Mouse (Mus musculus): ENCODE measurements at regions not wholly inside any gene's neighbourhood (a gene's known extent, or its start where the extent isn't known, plus 50 kb on each side); places are given as distances from the start of the nearest gene placed in this dataset.

DNA sequence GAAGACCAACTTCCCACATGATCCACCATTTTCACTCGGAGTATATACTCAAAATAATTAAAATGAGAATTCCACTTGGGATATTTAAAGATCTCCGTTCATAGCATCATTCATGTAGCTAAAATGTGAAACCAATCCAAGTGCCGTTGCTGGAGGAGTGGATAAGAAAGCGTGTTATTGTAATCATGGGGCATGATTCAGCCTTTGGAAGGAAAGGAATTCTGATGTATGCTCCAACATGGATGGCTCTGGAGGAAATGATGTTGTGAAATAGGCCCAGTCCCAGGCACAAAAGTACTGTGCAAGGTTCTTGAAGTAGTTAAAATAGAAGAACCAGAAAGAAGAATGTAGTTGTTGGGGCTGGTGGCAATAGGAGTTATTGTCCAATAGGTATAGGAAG, 64.7 kb upstream of the Rbms1 start:
- no peak for DNase-seq (ENCODE audit: low spot score)
- Histone ChIP-seq H3K4me3 (ENCODE audit: low read depth, low read length) (no peak overlapping the region), H3K9ac (ENCODE audit: low read depth, low read length) (no peak overlapping the region), H3K4me2 (ENCODE audit: low read depth, low read length) (no peak overlapping the region), H3K4me1 (ENCODE audit: control insufficient read depth, insufficient read depth, low read length) (peaks cover 7% of the 10 kb centered on the region), H3K36me3 (ENCODE audit: control insufficient read depth, insufficient read depth, low read length) (no peaks in the 10 kb centered on the region), H3K9me3 (ENCODE audit: control insufficient read depth, low read length) (no peaks in the 10 kb centered on the region), H3K27me3 (replicated peaks; ENCODE audit: control insufficient read depth, insufficient read depth, low read length) (no peaks in the 10 kb centered on the region), H3K27ac (replicated peaks; ENCODE audit: low read depth, low read length) (no peak overlapping the region)
- 81% methylated on average over 4 of the region's 4 CpGs for WGBS
- ATAC-seq (ENCODE audit: low read depth), result no peak

DNA sequence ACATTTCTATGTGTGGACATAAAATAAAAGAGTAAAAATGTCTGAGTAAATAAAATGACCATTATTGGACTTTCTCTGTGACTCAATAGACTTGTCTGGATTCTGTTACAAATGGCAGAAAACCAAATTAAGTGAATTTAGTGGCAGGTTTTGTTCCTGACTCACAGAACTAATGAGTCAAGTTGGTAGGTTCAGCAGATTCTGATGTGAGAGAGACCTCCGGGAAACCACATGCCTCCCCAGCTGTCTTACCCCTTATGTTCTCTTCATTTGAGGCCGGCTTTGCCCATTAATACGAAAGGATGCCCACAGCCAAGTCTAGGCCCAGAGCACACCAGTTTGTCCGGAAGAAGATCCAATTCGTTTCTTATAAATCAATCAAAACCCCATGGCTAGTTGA, 59.4 kb upstream of the Rbms1 start:
- 88% methylated on average over 5 of the region's 5 CpGs for WGBS
- H3K9ac ChIP-seq (ENCODE audit: low read depth, low read length), result no peak overlapping the region
- DNase-seq (ENCODE audit: low spot score) (no peak), ATAC-seq (ENCODE audit: low read depth) (no peak)
- H3K27ac ChIP-seq (replicated peaks; ENCODE audit: low read depth, low read length), result no peak overlapping the region
- no peaks in the 10 kb centered on the region for H3K27me3 ChIP-seq (replicated peaks; ENCODE audit: control insufficient read depth, insufficient read depth, low read length)
- H3K4me2 ChIP-seq (ENCODE audit: low read depth, low read length), result no peak overlapping the region
- H3K4me1 ChIP-seq (ENCODE audit: control insufficient read depth, insufficient read depth, low read length), result no peaks in the 10 kb centered on the region
- 0 out of 2 replicates have a peak, but pooled peaks cover 4% of the 10 kb centered on the region for H3K9me3 ChIP-seq (ENCODE audit: control insufficient read depth, low read length)
- no peak overlapping the region for H3K4me3 ChIP-seq (ENCODE audit: low read depth, low read length)
- H3K36me3 ChIP-seq (ENCODE audit: control insufficient read depth, insufficient read depth, low read length), result no peaks in the 10 kb centered on the region

- H3K4me1 ChIP-seq (ENCODE audit: control insufficient read depth, insufficient read depth, low read length), result no peaks in the 10 kb centered on the region
- ATAC-seq (ENCODE audit: low read depth) (no peak), DNase-seq (ENCODE audit: low spot score) (no peak)
- no peak overlapping the region for H3K4me3 ChIP-seq (ENCODE audit: low read depth, low read length)
- H3K9me3 ChIP-seq (ENCODE audit: control insufficient read depth, low read length), result 0 out of 2 replicates have a peak, but pooled peaks cover 4% of the 10 kb centered on the region
- H3K9ac ChIP-seq (ENCODE audit: low read depth, low read length), result no peak overlapping the region
- H3K36me3 ChIP-seq (ENCODE audit: control insufficient read depth, insufficient read depth, low read length), result no peaks in the 10 kb centered on the region
- no peaks in the 10 kb centered on the region for H3K27me3 ChIP-seq (replicated peaks; ENCODE audit: control insufficient read depth, insufficient read depth, low read length)
- 73% methylated on average over 4 of the region's 4 CpGs for WGBS
- H3K27ac ChIP-seq (replicated peaks; ENCODE audit: low read depth, low read length), result no peak overlapping the region
- H3K4me2 ChIP-seq (ENCODE audit: low read depth, low read length), result no peak overlapping the region
These were observed 57.8 kb upstream of the Rbms1 start for GRCm38 (mm10) chr2:61020791-61021190.

DNA sequence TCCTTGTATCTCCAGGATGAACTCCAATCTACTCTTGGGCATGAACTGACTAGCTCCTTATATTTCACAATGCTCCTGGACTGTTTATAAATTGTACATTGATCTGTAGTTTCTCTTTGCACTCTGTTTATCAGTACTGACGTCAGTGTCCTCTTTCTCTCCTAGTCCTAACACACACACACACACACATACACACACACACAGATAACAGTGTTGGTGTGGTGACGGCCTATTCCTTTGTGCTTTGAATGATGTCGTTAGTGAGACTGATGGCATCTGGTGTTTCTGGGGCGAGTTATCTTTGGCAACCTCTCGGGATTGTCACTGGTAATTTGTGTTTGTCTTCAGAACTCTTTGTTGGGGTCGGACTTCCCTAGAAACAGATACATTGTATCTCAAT, 50.0 kb upstream of the Rbms1 start:
- no peak for ATAC-seq (ENCODE audit: low read depth)
- H3K4me3 ChIP-seq (ENCODE audit: low read depth, low read length), result no peak overlapping the region
- no peak overlapping the region for H3K4me2 ChIP-seq (ENCODE audit: low read depth, low read length)
- H3K27ac ChIP-seq (replicated peaks; ENCODE audit: low read depth, low read length), result no peak overlapping the region
- no peaks in the 10 kb centered on the region for H3K9me3 ChIP-seq (ENCODE audit: control insufficient read depth, low read length)
- H3K9ac ChIP-seq (ENCODE audit: low read depth, low read length), result no peak overlapping the region
- 50% methylated on average over 6 of the region's 6 CpGs for WGBS
- H3K4me1 ChIP-seq (ENCODE audit: control insufficient read depth, insufficient read depth, low read length), result no peaks in the 10 kb centered on the region
- no peaks in the 10 kb centered on the region for H3K27me3 ChIP-seq (replicated peaks; ENCODE audit: control insufficient read depth, insufficient read depth, low read length)
- no peak for DNase-seq (ENCODE audit: low spot score)
- no peaks in the 10 kb centered on the region for H3K36me3 ChIP-seq (ENCODE audit: control insufficient read depth, insufficient read depth, low read length)

Data from embryonic facial prominence, embryonic 14.5 days (tissue).